Mouse (Mus musculus): ENCODE data around the gene Rapgef6. TPM values are rescaled to one million over a fixed set of nuclear protein-coding genes. Genes with fewer than 3 reads are reported as not detected.

Rapgef6 gene
- 25.4 and 28.6 TPM in 2 replicates for polyA plus RNA-seq (2015; fragmentation: Nextera tagmentation; extraction: Ambion mirVana)

DNA sequence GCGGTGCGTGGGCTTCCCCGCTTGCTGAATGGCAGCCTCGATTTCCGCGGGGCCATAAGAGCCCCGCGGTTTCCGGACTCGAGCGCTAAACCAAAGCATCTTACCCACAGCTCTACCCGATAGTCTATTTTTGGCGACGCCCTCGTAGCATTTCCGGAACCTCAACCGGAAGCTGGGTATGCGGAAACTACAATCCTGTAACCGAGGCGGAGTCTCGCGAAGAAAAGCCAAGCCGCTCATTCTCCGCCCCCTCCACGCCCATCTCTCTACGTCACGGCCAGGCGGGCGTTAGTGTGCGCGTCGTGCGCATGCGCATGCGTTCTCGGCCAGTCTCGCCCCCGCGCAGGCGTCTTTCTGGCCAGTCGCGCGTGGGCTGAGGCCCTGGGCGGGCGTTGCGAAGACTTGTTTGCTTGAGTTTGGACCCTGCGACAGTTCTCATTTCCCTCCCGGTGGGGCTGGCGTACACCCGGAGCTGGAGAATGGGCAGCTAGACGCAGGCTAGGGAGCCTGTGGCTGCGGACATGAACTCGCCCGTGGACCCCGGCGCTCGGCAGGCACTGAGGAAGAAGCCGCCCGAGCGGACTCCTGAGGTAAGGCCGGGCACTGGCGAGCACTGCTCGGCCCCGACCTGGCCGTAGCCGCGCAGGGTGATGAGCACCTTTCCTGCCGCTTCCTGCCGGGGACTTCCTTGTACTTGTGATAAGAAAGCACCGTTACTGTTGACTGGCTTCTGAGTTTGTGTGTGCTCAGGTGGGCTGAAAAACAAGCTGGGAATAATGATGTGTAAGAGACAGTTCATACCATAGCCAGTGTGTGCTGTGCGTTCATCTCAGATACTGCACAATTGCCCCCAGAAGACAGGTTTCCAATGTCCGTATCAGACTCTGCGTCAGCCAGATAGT is at the start of gene Rapgef6:
Gene Rapgef6 (plus strand): TSS at position 319 of the 902 bp plus-strand sequence.
- Histone ChIP-seq H3K4me2 (ENCODE audit: low read depth, low read length) (peak within 1 kb of the TSS; percentile 63), H3K27me3 (replicated peaks; ENCODE audit: control insufficient read depth, insufficient read depth, low read length) (no peaks in the 10 kb centered on the region), H3K36me3 (ENCODE audit: control insufficient read depth, insufficient read depth, low read length) (no peaks in the 10 kb centered on the region), H3K9ac (ENCODE audit: low read depth, low read length) (peak within 1 kb of the TSS; percentile 93), H3K4me3 (ENCODE audit: low read length) (peak within 1 kb of the TSS; percentile 90), H3K9me3 (ENCODE audit: control insufficient read depth, low read length) (no peaks in the 10 kb centered on the region), H3K27ac (ENCODE audit: low read length) (peak within 1 kb of the TSS; percentile 97), H3K4me1 (ENCODE audit: control insufficient read depth, insufficient read depth, low read length) (peaks cover 6% of the 10 kb centered on the region)
- peak; percentile 97 for ATAC-seq
- WGBS, result under 1% methylated on average over 73 of the region's 73 CpGs

DNA sequence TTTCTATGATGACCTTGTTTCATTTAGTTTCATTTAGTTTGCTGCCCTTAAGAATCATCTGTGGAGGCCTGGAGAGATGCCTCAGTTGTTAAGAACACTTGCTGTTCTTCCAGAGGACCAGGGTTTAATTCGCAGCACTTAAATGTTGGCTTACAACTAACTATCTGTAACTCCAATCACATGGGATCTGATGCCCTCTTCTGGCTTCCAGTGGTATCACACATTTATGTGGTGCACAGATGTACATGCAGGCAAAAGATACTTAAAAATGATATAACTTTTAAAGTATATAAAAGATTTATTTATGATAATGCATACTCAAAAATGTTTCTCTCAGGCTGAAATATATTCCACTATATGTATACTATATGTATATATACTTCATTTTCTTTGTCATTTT is 44.2 kb upstream of the Rapgef6 start:
- Histone ChIP-seq H3K4me1 (ENCODE audit: control insufficient read depth, insufficient read depth, low read length) (no peaks in the 10 kb centered on the region), H3K36me3 (ENCODE audit: control insufficient read depth, insufficient read depth, low read length) (0 out of 2 replicates have a peak, but pooled peaks cover 4% of the 10 kb centered on the region), H3K9ac (ENCODE audit: low read depth, low read length) (no peak overlapping the region), H3K27ac (ENCODE audit: low read length) (no peak overlapping the region), H3K9me3 (ENCODE audit: control insufficient read depth, low read length) (no peaks in the 10 kb centered on the region), H3K4me3 (ENCODE audit: low read length) (no peak overlapping the region), H3K4me2 (ENCODE audit: low read depth, low read length) (no peak overlapping the region), H3K27me3 (replicated peaks; ENCODE audit: control insufficient read depth, insufficient read depth, low read length) (no peaks in the 10 kb centered on the region)
- WGBS, result 89% methylated on average over 1 of the region's 1 CpGs
- ATAC-seq, result no peak

DNA sequence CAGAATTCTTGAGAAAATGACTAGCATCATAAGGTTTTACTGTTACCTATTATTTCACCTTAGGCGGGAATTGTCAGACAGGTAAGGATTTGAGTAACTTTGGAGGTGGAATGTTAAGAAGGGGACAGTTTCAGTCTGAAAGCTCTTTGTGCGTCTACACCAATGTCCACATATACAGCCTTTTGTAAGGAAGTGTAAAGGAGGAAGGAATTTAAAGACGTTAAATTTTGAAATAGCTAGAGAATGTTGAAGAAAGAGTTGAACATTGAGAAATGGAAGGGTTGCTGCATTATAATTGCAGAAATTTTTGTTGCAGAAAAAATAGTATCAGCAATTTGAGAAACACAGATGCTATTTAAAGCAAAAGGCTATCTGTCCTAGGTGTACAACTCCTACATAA is 36.6 kb upstream of the Rapgef6 start:
- Histone ChIP-seq H3K4me2 (ENCODE audit: low read depth, low read length) (no peak overlapping the region), H3K4me1 (ENCODE audit: control insufficient read depth, insufficient read depth, low read length) (no peaks in the 10 kb centered on the region), H3K9ac (ENCODE audit: low read depth, low read length) (no peak overlapping the region), H3K4me3 (ENCODE audit: low read length) (no peak overlapping the region), H3K9me3 (ENCODE audit: control insufficient read depth, low read length) (no peaks in the 10 kb centered on the region), H3K27me3 (replicated peaks; ENCODE audit: control insufficient read depth, insufficient read depth, low read length) (no peaks in the 10 kb centered on the region), H3K27ac (ENCODE audit: low read length) (no peak overlapping the region), H3K36me3 (ENCODE audit: control insufficient read depth, insufficient read depth, low read length) (no peaks in the 10 kb centered on the region)
- ATAC-seq, result no peak
- WGBS, result 92% methylated on average over 3 of the region's 3 CpGs

DNA sequence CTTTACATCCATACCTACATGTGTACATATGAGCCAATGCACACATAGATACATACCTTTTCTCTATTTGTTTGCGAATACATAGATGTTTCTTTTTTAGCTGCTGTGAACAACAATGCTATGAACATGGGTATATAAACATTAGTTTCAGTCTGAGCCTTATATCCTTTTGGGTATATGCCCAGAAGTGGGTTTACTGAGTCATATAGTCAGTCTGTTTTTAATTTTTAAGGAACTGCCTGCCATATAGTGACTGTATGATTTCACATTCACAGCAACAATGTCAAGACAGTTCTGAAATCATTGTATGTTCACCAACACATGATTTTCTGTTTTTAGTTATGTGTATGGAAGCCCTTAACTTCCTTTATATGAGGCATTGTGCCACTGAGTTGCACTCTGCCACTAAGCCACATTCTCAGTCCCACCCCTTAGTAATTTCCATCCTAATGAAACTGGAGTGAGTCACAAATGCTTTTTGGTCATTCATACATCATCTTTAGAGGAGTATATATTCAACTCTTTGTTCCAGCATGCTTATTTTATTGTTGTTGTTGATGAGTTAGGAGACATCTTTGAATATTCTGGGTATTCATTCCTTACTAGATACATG is 30.6 kb upstream of the Rapgef6 start:
- H3K9ac ChIP-seq (ENCODE audit: low read depth, low read length), result no peak overlapping the region
- H3K36me3 ChIP-seq (ENCODE audit: control insufficient read depth, insufficient read depth, low read length), result no peaks in the 10 kb centered on the region
- WGBS, result 93% methylated on average over 1 of the region's 1 CpGs
- no peaks in the 10 kb centered on the region for H3K27me3 ChIP-seq (replicated peaks; ENCODE audit: control insufficient read depth, insufficient read depth, low read length)
- H3K4me3 ChIP-seq (ENCODE audit: low read length), result no peak overlapping the region
- H3K4me1 ChIP-seq (ENCODE audit: control insufficient read depth, insufficient read depth, low read length), result no peaks in the 10 kb centered on the region
- no peaks in the 10 kb centered on the region for H3K9me3 ChIP-seq (ENCODE audit: control insufficient read depth, low read length)
- no peak overlapping the region for H3K27ac ChIP-seq (ENCODE audit: low read length)
- no peak overlapping the region for H3K4me2 ChIP-seq (ENCODE audit: low read depth, low read length)
- no peak for ATAC-seq

DNA sequence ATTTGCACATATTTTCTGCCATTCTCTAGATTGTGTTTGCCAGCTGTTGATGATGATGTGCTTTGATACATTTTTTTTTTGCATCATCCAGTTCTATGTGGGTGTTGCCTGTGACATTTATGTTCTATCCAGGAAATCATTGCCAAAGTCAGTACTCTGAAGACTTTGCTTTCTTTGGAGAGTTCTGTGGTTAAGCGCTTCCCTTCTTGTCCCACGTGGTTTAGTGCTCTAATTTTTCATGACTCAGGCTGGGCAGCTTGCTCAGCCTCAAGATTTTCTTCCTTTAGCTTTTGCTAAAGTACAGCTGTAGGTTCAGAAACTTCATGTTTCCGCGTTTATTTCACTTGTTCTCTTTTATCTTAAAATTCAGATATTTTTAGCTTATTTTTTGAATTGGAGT is 30.1 kb upstream of the Rapgef6 start:
- ATAC-seq, result no peak
- no peaks in the 10 kb centered on the region for H3K27me3 ChIP-seq (replicated peaks; ENCODE audit: control insufficient read depth, insufficient read depth, low read length)
- no peak overlapping the region for H3K4me2 ChIP-seq (ENCODE audit: low read depth, low read length)
- WGBS, result 83% methylated on average over 4 of the region's 4 CpGs
- H3K36me3 ChIP-seq (ENCODE audit: control insufficient read depth, insufficient read depth, low read length), result no peaks in the 10 kb centered on the region
- no peak overlapping the region for H3K27ac ChIP-seq (ENCODE audit: low read length)
- no peak overlapping the region for H3K9ac ChIP-seq (ENCODE audit: low read depth, low read length)
- no peaks in the 10 kb centered on the region for H3K4me1 ChIP-seq (ENCODE audit: control insufficient read depth, insufficient read depth, low read length)
- no peak overlapping the region for H3K4me3 ChIP-seq (ENCODE audit: low read length)
- H3K9me3 ChIP-seq (ENCODE audit: control insufficient read depth, low read length), result no peaks in the 10 kb centered on the region

DNA sequence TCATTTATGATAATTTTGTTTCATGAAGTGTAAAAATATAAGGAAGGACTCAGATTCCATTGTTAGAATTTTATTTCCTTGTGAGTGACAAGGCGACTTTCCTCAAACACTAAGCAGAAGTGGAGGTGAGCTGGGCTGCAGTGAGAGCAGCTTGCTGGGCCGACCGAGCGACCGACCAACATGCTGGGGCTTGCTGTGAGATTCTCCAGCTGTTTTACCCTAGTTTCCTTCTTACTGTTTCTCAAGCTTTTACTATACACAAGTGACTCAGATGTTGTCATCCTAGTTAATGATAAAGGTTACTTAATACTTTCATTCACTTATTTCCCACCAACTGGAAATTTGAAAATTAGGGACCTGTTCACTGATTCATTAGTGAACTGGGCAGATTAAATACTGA is 22.8 kb upstream of the Rapgef6 start:
- Histone ChIP-seq H3K27ac (ENCODE audit: low read length) (no peak overlapping the region), H3K9me3 (ENCODE audit: control insufficient read depth, low read length) (no peaks in the 10 kb centered on the region), H3K4me1 (ENCODE audit: control insufficient read depth, insufficient read depth, low read length) (no peaks in the 10 kb centered on the region), H3K27me3 (replicated peaks; ENCODE audit: control insufficient read depth, insufficient read depth, low read length) (no peaks in the 10 kb centered on the region), H3K4me2 (ENCODE audit: low read depth, low read length) (no peak overlapping the region), H3K36me3 (ENCODE audit: control insufficient read depth, insufficient read depth, low read length) (peaks cover 4% of the 10 kb centered on the region; the same call in 1 of the 2 replicates), H3K9ac (ENCODE audit: low read depth, low read length) (no peak overlapping the region), H3K4me3 (ENCODE audit: low read length) (no peak overlapping the region)
- ATAC-seq, result no peak
- WGBS, result 68% methylated on average over 5 of the region's 5 CpGs

DNA sequence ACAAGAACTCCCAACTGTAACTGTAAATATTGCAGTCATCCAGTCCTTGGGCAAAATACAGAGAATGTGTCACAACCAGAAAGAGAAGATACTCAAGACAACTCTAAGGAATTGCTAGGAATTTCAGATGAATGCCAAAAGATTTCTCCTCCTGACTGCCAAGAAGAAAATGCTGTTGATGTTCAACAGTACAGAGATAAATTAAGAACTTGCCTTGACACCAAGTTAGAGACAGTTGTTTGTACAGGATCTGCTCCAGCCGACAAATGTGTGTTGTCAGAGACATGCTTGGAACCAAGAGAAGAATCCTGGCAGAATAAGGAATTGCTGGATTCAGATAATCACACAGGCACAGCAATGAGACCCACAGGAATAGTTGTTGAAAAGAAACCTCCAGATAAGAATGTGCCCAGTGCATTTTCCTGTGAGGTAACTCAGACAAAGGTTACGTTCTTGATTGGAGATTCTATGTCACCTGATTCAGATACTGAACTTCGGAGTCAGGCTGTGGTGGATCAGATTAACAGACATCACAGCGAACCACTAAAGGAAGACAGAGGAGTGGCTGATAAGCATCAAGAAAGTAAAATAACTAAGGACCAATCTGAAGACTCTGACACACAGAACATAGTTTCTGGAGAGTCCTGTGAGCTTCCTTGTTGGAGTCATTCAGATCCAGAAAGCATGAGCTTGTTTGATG is 20.0 kb upstream of the Rapgef6 start:
- ATAC-seq, result no peak
- Histone ChIP-seq H3K9me3 (ENCODE audit: control insufficient read depth, low read length) (no peaks in the 10 kb centered on the region), H3K4me1 (ENCODE audit: control insufficient read depth, insufficient read depth, low read length) (no peaks in the 10 kb centered on the region), H3K36me3 (ENCODE audit: control insufficient read depth, insufficient read depth, low read length) (peaks cover 4% of the 10 kb centered on the region; the same call in 1 of the 2 replicates), H3K27me3 (replicated peaks; ENCODE audit: control insufficient read depth, insufficient read depth, low read length) (no peaks in the 10 kb centered on the region), H3K9ac (ENCODE audit: low read depth, low read length) (no peak overlapping the region), H3K4me2 (ENCODE audit: low read depth, low read length) (no peak overlapping the region), H3K27ac (ENCODE audit: low read length) (no peak overlapping the region), H3K4me3 (ENCODE audit: low read length) (no peak overlapping the region)
- 81% methylated on average over 4 of the region's 4 CpGs for WGBS

DNA sequence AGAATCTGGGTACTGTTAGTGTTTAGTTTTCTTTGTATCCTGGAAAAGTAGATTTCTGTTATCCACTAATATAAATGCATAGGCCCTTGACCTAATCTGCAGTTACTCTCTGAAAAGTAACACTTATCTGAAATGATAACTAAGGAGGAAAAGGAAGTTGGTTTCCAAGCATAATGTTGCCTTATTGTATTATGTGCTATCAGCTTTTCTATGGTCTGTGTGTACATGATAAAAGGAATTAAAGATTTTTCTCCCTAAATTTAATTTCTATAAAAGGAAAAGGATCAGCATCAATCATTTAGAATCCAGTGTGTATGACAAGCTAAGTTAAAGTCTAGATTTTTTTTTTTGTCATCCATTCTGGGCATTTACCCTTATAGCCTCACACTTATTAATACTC is 9.1 kb upstream of the Rapgef6 start:
- H3K9ac ChIP-seq (ENCODE audit: low read depth, low read length), result no peak overlapping the region
- H3K27ac ChIP-seq (ENCODE audit: low read length), result no peak overlapping the region
- no peak overlapping the region for H3K4me3 ChIP-seq (ENCODE audit: low read length)
- H3K4me1 ChIP-seq (ENCODE audit: control insufficient read depth, insufficient read depth, low read length), result no peaks in the 10 kb centered on the region
- no peaks in the 10 kb centered on the region for H3K9me3 ChIP-seq (ENCODE audit: control insufficient read depth, low read length)
- H3K27me3 ChIP-seq (replicated peaks; ENCODE audit: control insufficient read depth, insufficient read depth, low read length), result no peaks in the 10 kb centered on the region
- ATAC-seq, result no peak
- no peak overlapping the region for H3K4me2 ChIP-seq (ENCODE audit: low read depth, low read length)
- H3K36me3 ChIP-seq (ENCODE audit: control insufficient read depth, insufficient read depth, low read length), result peaks cover 3% of the 10 kb centered on the region; the same call in 1 of the 2 replicates

DNA sequence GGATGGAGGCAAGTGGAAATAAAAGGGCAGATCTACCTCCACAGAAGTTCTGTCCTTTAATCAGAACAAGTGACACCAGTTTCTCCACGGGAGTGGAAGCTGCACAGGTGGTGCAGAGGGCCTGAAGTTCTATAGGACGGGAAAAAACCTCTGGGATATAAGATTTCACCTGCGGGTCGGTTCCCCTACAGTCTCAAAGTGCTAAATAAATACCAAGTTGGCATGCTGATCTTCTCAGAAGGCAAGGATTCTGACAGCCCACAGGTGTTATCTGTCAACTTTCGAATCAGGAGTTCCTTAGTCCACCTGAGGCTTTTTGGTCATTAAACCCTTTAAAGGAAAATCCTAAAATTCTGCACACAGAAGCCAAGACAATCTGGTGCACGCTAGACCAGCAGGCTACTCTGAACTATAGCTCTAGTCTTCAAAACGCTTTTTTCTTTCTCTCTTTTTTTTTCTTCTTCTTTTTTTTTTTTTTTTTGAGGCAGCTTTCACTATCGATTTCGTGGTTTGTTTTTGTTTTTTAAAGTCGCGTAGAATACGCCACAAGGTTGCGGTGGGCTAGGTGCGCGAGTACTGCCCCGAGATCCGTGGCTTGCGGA is 619 bp upstream of the Rapgef6 start:
- Histone ChIP-seq H3K4me3 (ENCODE audit: low read length) (peak overlapping the region; percentile 90), H3K4me1 (ENCODE audit: control insufficient read depth, insufficient read depth, low read length) (peaks cover 6% of the 10 kb centered on the region), H3K27me3 (replicated peaks; ENCODE audit: control insufficient read depth, insufficient read depth, low read length) (no peaks in the 10 kb centered on the region), H3K4me2 (ENCODE audit: low read depth, low read length) (peak overlapping the region; percentile 50), H3K9me3 (ENCODE audit: control insufficient read depth, low read length) (no peaks in the 10 kb centered on the region), H3K36me3 (ENCODE audit: control insufficient read depth, insufficient read depth, low read length) (no peaks in the 10 kb centered on the region), H3K27ac (ENCODE audit: low read length) (peak overlapping the region; percentile 97), H3K9ac (ENCODE audit: low read depth, low read length) (peak overlapping the region; percentile 74)
- ATAC-seq, result no peak
- under 1% methylated on average over 18 of the region's 18 CpGs for WGBS

All from intestine, embryonic 16.5 days (tissue).